Comparison of ENCODE assay signal across 8 mouse cellular contexts in genomic region chr2:53083241-53083640, GRCm38 (mm10).
A peak's percentile ranks its signal among the peaks of the same experiment; 100 is the strongest.
DNase-seq lines count a peak whose midpoint lies in the region; ATAC-seq and TF ChIP-seq lines count a peak whose summit lies in the region.

No protein-coding gene starts in this region.

- H3K27ac ChIP-seq in left cerebral cortex, adult 2 months, result no peak overlapping the region

- TF ChIP-seq CTCF in left cerebral cortex, adult 2 months (IDR thresholded peaks at IDR 0.05), result peak; percentile 76

- intact Hi-C loops in left cerebral cortex, adult 2 months (cut with DNase I), result loop anchor here (2.0 to 10.0 kb wide), 3 partner anchors 76 to 458 kb away; no protein-coding TSS in a partner anchor

- H3K4me3 ChIP-seq in left cerebral cortex, adult 2 months, result no peak overlapping the region

- ATAC-seq in CD4-positive, CD25-positive, alpha-beta regulatory T cell, adult 4 months, result no peak

- DNase-seq in CD4-positive, CD25-positive, alpha-beta regulatory T cell, adult 2 months (ENCODE audit: low read depth, low spot score), result peak; percentile 36
- DNase-seq in left cerebral cortex, adult 2 months (ENCODE audit: extremely low spot score in 1 of 2, low spot score in 2 of 2), result no peak
- DNase-seq in left cerebral cortex, adult 11 months (ENCODE audit: low spot score), result no peak
- DNase-seq in embryo, embryonic 10.5 days (ENCODE audit: low spot score), result peak; percentile 41
- peak; percentile 19 for DNase-seq in mesoderm, embryonic 11.5 days (ENCODE audit: low read depth, low spot score)
- no peak for DNase-seq in layer of hippocampus, postnatal 36 days
- no peak for DNase-seq in adrenal gland, postnatal 4 days (ENCODE audit: low spot score in 2 of 2)

Comparison
In these comparisons a context has a peak if more than half of its experiments do, and no peak if none do; other contexts are left out.
1. DNase-seq: peak in CD4-positive, CD25-positive, alpha-beta regulatory T cell, adult 2 months (single experiment), embryo, embryonic 10.5 days (single experiment) and mesoderm, embryonic 11.5 days (single experiment); none in left cerebral cortex, adult 2 months (0 of 2), left cerebral cortex, adult 11 months (single experiment), layer of hippocampus, postnatal 36 days (0 of 2) and adrenal gland, postnatal 4 days (0 of 2).